Mouse (Mus musculus) urinary bladder, postnatal 25 days (tissue): ENCODE data around the gene Cap1.
"Not testable (repeated sequence)": the region's sequence is repeated elsewhere in the genome, so short reads cannot be mapped to it uniquely, and the experiment has no call there.

Source experiments
- DNase-seq: peaks from one replicate; pipeline ENCODE4 v3.0.0; 2022; ENCODE audit warnings: low spot score

Cap1 gene

DNA sequence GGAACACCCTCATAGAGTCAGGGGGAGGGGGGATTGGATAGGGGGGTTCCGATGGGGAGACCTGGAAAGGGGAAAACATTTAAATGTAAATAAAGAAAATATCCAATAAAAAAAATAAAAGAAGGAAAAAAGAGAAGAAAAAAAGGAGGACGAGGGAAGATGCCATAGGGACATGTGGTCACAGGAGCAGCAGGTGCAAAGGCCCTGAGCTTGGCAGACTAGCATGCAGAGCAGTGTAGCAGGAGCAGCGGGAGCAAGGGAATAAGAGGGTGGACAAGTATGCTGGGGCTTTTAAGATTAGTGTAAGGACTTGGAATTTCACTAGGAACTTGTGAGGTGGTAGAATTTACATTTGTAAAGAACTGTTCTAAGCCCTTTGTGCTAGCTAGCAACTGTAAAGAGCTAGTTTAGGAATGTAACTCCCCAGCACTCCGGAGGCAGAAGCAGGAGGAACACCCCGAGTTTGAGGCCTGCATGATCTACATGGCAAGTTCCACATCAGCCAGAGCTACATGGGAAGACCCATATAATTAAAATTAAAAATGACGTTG, 48.6 kb downstream of the Cap1 start:
- no peak for DNase-seq

DNA sequence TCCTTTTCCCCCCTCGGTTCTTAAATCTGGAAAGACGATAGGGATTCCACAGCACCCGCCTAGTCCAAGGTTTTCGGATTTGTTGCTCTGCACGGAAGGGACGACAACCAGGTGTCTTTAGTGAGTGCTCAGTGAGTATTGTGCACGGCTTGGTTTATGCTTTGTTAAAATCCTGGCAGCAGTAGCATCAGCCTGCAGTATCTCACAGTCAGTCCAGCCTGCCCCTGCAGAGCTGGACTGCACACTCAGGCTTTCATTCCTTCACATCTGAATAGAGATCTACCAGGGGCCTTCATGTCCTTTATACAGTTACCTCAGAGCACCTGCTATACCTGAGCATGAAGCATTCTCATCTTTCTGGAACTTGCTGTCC, 49.5 kb downstream of the Cap1 start:
- no peak for DNase-seq

DNA sequence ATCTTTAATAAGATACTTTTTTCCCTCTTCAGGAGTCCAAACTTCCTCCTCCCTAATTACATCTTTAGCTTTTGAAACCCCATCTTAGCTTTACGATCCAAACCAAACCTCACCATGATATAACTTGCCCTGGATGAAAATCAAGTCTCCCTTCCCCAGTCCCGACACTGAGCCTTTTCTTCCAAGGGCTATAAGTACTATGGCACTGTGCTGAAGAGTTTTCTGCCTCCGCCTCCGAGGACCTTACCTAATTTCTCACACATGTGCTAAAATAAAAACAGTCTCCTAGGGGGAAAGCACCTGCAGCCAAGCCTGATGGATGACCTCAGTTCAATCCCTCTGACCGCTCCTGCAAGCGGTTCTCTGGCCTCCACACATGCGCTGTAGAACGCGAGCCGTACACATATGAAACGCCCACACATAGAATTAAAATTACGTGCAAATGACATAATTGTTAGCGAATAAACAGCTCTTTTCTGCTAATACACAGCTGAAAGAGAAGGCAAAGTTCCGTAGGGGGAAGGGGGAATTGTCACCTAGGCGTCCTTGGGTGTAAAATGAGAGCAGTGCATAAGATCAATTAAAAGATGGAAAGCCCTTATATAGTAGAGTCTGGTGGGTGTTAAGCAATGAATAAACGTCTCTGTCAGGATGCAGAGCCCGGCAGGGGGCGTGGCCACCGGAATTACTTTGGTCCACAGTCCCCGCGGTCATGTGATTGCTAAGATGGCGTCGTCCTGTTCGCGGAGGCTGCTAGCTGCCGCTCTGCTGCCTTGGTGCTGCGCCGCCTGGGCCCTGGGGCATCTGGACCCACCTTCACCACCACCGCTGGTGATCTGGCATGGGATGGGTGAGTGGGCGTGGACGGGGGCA, 50.1 kb downstream of the Cap1 start, which contains the start of gene Ppt1:
Gene Ppt1, plus strand, starts transcription at position 713 of the 873 bp plus-strand sequence.
- peak; percentile 77 for DNase-seq

DNA sequence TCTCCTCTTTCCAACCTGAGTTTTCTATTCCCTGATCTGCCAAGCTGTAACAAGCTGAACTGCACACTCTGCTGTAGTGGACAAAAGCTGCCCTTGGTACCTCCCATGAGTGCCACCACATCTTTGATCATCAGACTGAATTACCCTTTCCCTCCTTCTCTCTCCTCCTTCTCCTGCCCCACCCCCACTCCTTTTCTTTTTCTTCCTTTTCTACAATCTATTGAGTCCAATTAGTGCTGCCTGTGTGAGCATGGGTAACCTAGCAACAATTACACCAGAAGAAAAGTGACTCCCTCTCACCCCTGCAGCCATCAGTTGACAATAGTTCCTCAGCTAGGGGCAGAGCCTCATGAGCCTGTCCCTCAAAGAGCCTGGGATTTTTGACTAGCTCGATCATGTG, 54.0 kb downstream of the Cap1 start:
- no peak for DNase-seq

DNA sequence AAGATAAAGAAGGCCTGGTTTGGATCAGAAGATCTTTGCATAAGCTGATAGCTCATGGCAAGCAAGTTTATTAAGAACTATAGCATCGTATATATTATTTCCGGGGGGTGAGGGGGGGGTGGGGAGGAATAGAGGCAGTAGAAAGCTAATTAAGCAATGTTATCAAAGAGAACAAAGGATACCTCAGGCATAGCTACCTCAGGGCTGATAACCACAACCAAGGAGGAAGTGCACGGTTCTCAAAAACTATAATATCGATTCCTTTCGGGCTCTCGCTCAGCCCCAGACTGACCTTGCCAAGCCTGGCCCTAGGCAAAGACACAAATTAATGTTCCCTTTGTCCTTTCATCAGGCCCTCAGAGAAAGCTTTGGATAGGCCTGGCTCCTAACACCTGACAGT, 56.5 kb downstream of the Cap1 start:
- DNase-seq = no peak

DNA sequence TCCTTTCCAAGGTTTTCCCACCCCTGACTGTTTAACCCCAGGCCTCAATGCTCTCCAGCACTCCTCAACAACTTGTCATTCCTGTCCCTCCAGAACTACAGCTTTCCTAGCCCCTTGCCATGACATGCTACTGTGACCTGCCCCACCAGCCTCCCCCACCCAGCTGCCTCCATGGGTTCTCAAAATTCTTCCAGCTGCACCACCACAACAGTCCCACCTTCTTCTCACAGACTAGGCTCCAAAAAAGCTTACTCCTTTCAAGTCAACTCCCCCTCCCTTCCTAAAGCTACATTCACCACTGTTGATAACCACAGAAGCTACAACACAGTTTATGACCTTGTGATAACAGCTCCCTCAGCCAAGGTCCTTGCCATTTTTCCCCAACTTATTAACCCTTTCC, 58.2 kb downstream of the Cap1 start:
- no peak for DNase-seq

DNA sequence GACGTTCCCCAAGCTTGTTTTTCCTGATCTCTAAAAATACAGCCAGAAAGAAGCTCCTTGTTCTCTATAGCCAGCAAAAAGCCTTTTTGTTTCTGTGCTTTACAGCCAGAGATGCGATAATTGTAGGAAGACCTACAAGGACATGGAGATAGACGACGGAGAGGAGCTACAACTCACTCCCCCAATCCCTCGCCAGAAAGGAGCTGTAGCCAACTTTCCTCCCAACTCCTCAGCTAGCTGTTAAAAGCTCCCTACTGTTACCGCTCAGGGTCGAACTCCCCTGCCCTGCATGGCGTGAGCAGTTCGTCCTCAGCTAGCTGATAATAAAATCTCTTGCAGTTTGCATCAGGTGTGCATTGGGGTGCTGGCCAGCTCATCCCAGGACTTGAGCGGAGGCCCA, 64.9 kb downstream of the Cap1 start:
- not testable (repeated sequence) for DNase-seq

DNA sequence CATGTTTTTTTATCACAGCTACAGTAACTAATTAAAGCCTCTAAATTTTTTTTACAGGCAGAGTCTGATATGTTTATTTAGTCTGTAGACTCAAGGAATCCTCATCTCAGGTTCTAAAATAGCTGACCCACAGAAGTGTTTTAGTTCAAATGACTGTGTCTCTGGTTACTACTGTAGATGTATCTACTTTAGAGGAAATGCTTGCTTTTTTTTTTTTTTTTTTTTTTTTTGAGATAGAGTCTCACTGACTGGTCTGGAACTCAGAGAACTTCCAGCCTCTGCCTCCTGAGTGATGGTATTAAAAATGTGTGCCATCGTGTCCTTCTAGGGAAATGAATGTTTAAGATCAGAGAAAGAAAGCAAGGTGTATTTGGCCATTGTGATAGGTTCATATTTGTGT, 69.7 kb downstream of the Cap1 start:
- DNase-seq = no peak

DNA sequence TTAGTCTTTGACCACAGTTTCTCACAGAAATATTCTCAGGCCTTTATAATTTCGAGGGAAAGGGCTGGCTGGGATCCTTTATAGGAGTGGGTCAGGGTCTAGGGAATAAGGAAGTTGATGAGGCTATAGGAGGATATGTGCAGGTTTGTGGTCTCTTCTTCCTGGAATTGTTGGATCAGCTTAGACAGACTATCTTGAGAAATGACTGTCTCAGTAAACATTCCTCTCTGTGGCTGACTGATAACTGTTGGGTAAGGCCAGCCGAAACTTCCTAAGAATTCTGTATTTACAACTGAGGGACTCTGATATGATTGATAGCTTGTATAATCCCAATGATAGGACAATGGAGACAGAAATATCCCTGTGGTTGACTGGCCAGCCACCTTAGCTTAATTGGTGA, 74.0 kb downstream of the Cap1 start:
- no peak for DNase-seq

DNA sequence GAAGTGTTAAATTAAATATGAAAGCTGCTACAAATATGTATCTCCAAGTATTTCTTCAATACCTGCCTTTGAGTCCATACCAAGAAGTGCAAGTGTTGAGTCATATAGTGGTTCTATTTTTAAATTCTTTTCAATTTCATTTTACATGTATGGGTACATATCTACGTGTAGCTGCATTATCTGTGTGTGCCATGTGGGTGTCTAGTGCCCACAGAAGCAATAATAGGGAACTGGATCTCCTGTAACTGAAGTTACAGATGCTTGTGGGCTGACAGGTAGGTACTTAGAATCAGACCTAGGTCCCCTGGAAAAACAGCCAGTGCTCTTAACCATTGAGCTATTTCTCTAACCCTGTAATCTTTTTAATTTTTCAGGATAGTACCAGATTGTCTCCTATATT, 74.7 kb downstream of the Cap1 start:
- no peak for DNase-seq
